Mouse (Mus musculus) megakaryocyte, embryonic 14.5 days (primary cell): Measurements from ENCODE around the gene Plcg1.

ENCODE experiments used
- FLI1 ChIP-seq: IDR thresholded peaks from 2 replicates; pipeline ENCODE4 v1.6.1; 2012; ENCODE audit warnings: low read length, inconsistent platforms, mixed read lengths
- GATA1 ChIP-seq: IDR thresholded peaks from 3 replicates; pipeline ENCODE4 v1.6.1; 2012; ENCODE audit warnings: mixed read lengths, low read length, inconsistent platforms, borderline replicate concordance

- TF ChIP-seq GATA1 (no peak), FLI1 (no peak)
Observed at GRCm38 (mm10) chr2:160732420-160732995, 1.4 kb downstream of the Plcg1 start.
